Mouse (Mus musculus): ENCODE data around the gene Stk32b.

- no peak for TF ChIP-seq CTCF (IDR thresholded peaks at IDR 0.05; ENCODE audit: borderline replicate concordance, insufficient read depth, low read depth, low read length)
- no peak for TF ChIP-seq POLR2A (IDR thresholded peaks at IDR 0.05; ENCODE audit: borderline replicate concordance, insufficient read depth, low read length)
These were observed 191.6 kb downstream of the Stk32b start for GRCm38 (mm10) chr5:37525363-37525762.
